Comparison of ENCODE assay signal across 8 mouse cellular contexts in the genomic region with DNA sequence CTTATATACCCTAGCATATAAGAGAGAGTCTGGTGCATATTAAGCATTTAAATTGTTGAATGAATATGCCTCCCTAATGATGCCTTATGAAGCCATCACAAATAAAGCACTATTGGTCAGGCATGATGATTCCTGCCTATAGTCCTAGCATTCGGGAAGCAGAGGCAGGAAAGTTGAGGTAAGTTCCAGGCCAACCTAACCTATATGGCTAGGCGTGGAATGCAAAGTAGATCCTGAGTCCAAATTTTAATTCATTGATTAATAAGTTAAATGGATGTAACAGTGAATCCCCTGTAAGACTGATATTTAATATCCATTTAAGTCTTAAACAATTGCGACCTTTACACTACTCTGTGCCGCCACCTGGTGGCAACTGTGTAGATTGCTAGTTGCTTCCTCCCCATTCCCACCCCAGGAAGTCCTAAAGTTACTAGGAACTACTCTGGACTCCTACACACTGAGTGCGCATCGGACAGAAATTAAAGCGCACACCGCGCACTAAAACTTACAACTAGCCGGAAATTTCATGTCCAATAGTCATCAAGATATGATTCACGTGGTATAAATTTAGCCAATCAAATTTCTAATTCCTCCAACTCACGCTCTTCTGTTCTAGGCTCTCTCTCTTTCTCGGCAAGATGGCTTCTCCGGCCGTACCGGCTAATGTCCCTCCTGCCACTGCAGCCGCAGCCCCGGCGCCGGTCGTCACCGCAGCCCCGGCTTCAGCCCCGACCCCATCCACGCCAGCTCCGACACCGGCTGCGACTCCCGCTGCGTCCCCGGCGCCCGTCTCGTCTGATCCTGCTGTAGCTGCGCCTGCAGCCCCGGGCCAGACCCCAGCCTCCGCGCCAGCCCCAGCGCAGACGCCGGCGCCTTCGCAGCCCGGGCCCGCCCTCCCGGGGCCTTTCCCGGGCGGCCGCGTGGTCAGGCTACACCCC. TPM values are rescaled to one million over a fixed set of nuclear protein-coding genes. Genes with fewer than 3 reads are reported as not detected.
DNase-seq lines count a peak whose midpoint lies in the region; ATAC-seq lines count a peak whose summit lies in the region.

TSS of gene Eif3f (plus strand) at position 624 of the 938 bp plus-strand sequence.

- peaks cover 24% of the 10 kb centered on the region for H3K36me3 ChIP-seq in hindbrain, embryonic 12.5 days

- H3K4me1 ChIP-seq in hindbrain, embryonic 12.5 days: peaks cover 18% of the 10 kb centered on the region

- H3K4me3 ChIP-seq in hindbrain, embryonic 12.5 days: peak within 1 kb of the TSS; percentile 97

- peak; percentile 96 for DNase-seq in NIH3T3 (ENCODE audit: low read depth)
- peak; percentile 92 to 95 for DNase-seq in cerebellum, postnatal 10 days
- peak; percentile 91 to 93 for DNase-seq in frontal cortex, postnatal 10 days (ENCODE audit: low spot score in 2 of 2)
- DNase-seq in layer of hippocampus, postnatal 14 days (ENCODE audit: low spot score in 2 of 2): peak; percentile 96 to 99
- DNase-seq in lung, postnatal 14 days: peak; percentile 94
- DNase-seq in retina, adult 2 months (ENCODE audit: low read depth, low spot score): peak; percentile 99
- DNase-seq in thymus, postnatal 36 days: peak; percentile 91

- 2% methylated on average over 50 of the region's 50 CpGs for WGBS in hindbrain, embryonic 12.5 days

- peak; percentile 97 for ATAC-seq in hindbrain, embryonic 12.5 days (ENCODE audit: low FRiP score)

- H3K27me3 ChIP-seq in hindbrain, embryonic 12.5 days: no peaks in the 10 kb centered on the region

- peak within 1 kb of the TSS; percentile 96 for H3K9ac ChIP-seq in hindbrain, embryonic 12.5 days

- no peaks in the 10 kb centered on the region for H3K9me3 ChIP-seq in hindbrain, embryonic 12.5 days (replicated peaks)

- peak within 1 kb of the TSS; percentile 89 for H3K27ac ChIP-seq in hindbrain, embryonic 12.5 days

- H3K4me2 ChIP-seq in hindbrain, embryonic 12.5 days (replicated peaks): peak within 1 kb of the TSS; percentile 91

RNA-seq across cellular contexts. Expression of gene Eif3f, which starts in this region (rescaled TPM):
- 77.2 and 87.2 TPM in 2 replicates for polyA plus RNA-seq in hindbrain, embryonic 12.5 days (2016; fragmentation: Nextera tagmentation; extraction: Ambion mirVana)
- 10 to 100 TPM; 96.9 to 100.0 TPM for total RNA-seq in layer of hippocampus, postnatal 14 days (2021)

Comparison
In these comparisons a context has a peak if more than half of its experiments do, and no peak if none do; other contexts are left out.
1. Peak in every context shown above with its lines: DNase-seq, ATAC-seq, H3K4me3 ChIP-seq and H3K27ac ChIP-seq.